ENCODE assay signal across 7 mouse cellular contexts in genomic region chr10:41678746-41679360, GRCm38 (mm10). TPM values are rescaled to one million over a fixed set of nuclear protein-coding genes. Genes with fewer than 3 reads are reported as not detected.
A peak's percentile ranks its signal among the peaks of the same experiment; 100 is the strongest.
DNase-seq lines count a peak whose midpoint lies in the region; ATAC-seq lines count a peak whose summit lies in the region.

No protein-coding gene starts in this region.

- ATAC-seq in intestine, embryonic 16.5 days = peak; percentile 34; the same call in 1 of the 2 replicates

- no peaks in the 10 kb centered on the region for H3K27me3 ChIP-seq in intestine, embryonic 16.5 days (replicated peaks; ENCODE audit: control insufficient read depth, insufficient read depth, low read length)
- H3K27me3 ChIP-seq in midbrain, embryonic 10.5 days (ENCODE audit: low read depth, poor library complexity, severe bottlenecking) = peaks cover 9% of the 10 kb centered on the region

- intact Hi-C loops in left cerebral cortex, postnatal 25 days (cut with DNase I) = loop anchor here (1.0 to 5.0 kb wide), 2 partner anchors 77 to 161 kb away; no protein-coding TSS in a partner anchor

- no peaks in the 10 kb centered on the region for H3K9me3 ChIP-seq in intestine, embryonic 16.5 days (ENCODE audit: control insufficient read depth, low read length)
- no peaks in the 10 kb centered on the region for H3K9me3 ChIP-seq in midbrain, embryonic 10.5 days (replicated peaks)

- no peak overlapping the region for H3K27ac ChIP-seq in intestine, embryonic 16.5 days (ENCODE audit: low read length)
- H3K27ac ChIP-seq in midbrain, embryonic 10.5 days (replicated peaks) = peak overlapping the region; percentile 73

- no peaks in the 10 kb centered on the region for H3K36me3 ChIP-seq in intestine, embryonic 16.5 days (ENCODE audit: control insufficient read depth, insufficient read depth, low read length)
- H3K36me3 ChIP-seq in midbrain, embryonic 10.5 days = no peaks in the 10 kb centered on the region

- H3K4me3 ChIP-seq in intestine, embryonic 16.5 days (ENCODE audit: low read length) = 0 out of 2 replicates have a peak overlapping the region, but pooled peaks have one; percentile 22
- peak overlapping the region; percentile 33 for H3K4me3 ChIP-seq in midbrain, embryonic 10.5 days

- 30% methylated on average over 18 of the region's 18 CpGs for WGBS in intestine, embryonic 16.5 days
- WGBS in midbrain, embryonic 10.5 days = 28% methylated on average over 18 of the region's 18 CpGs

- H3K4me2 ChIP-seq in intestine, embryonic 16.5 days (ENCODE audit: low read depth, low read length) = peak overlapping the region; percentile 48

- peak; percentile 42 to 55 for DNase-seq in adrenal gland, adult 18-20 months (ENCODE audit: low spot score in 2 of 2)
- peak; percentile 81 for DNase-seq in embryo, embryonic 11 days
- peak; percentile 43 to 73 for DNase-seq in gastrocnemius, postnatal 4 days (ENCODE audit: low spot score in 2 of 2)
- peak; percentile 66 to 85 for DNase-seq in left cerebral cortex, postnatal 25 days (ENCODE audit: low spot score in 2 of 2)
- DNase-seq in midbrain, embryonic 10.5 days (ENCODE audit: low spot score) = peak; percentile 74
- DNase-seq in right cerebral cortex, postnatal 4 days = peak; percentile 61

- H3K9ac ChIP-seq in intestine, embryonic 16.5 days (ENCODE audit: low read depth, low read length) = peak overlapping the region; percentile 43; the same call in 1 of the 2 replicates

- H3K4me1 ChIP-seq in intestine, embryonic 16.5 days (ENCODE audit: control insufficient read depth, insufficient read depth, low read length) = peaks cover 7% of the 10 kb centered on the region
- H3K4me1 ChIP-seq in midbrain, embryonic 10.5 days = peaks cover 13% of the 10 kb centered on the region; the same call in 1 of the 2 replicates

RNA-seq across cellular contexts. Expression of gene Ccdc162, which starts 37.6 kb away (rescaled TPM):
- 1 to 10 TPM in 1 of 2 experiments, under 1 TPM in 1; 0.36 to 1.7 TPM for total RNA-seq in adrenal gland, adult 18-20 months (2021)
- 1 to 10 TPM; 2.6 to 3.4 TPM for total RNA-seq in gastrocnemius, postnatal 4 days (2021)
- polyA plus RNA-seq in intestine, embryonic 16.5 days (2015; fragmentation: Nextera tagmentation; extraction: Ambion mirVana) = 1.0 and 1.1 TPM in 2 replicates
- total RNA-seq in left cerebral cortex, postnatal 25 days (2021) = under 1 TPM; 0.41 to 0.92 TPM
- 0.32 and 0.34 TPM in 2 replicates for polyA plus RNA-seq in midbrain, embryonic 10.5 days (2016; fragmentation: Nextera tagmentation; extraction: Ambion mirVana)
